Mouse (Mus musculus) forebrain, embryonic 11.5 days (tissue): Measurements from ENCODE around the gene Fdxr. TPM values are rescaled to one million over a fixed set of nuclear protein-coding genes. Genes with fewer than 3 reads are reported as not detected.

Experiments
- ATAC-seq: fragments of 200-750 bp; cut with Nextera tagmentation; replicated peaks from 2 replicates; pipeline ENCODE4 v1.8.0; 2017; ENCODE audit warnings: moderate TSS enrichment; ENCODE audit not compliant: low FRiP score
- DNase-seq: peaks from one replicate; pipeline ENCODE4 v3.0.0-alpha.2; 2017; ENCODE audit warnings: low spot score
- H3K27ac ChIP-seq: fragments of 300-500 bp; sonication (generic); 2 replicates; pipeline ENCODE4 v1.5.1; 2014; ENCODE audit warnings: low read depth, low read length
- H3K27me3 ChIP-seq: fragments of 300-500 bp; sonication (generic); 2 replicates; pipeline ENCODE4 v1.6.1; 2014; ENCODE audit warnings: mild to moderate bottlenecking, low read length, mixed read lengths; ENCODE audit not compliant: control insufficient read depth, insufficient read depth
- H3K36me3 ChIP-seq: fragments of 300-500 bp; sonication (generic); 2 replicates; pipeline ENCODE4 v1.6.1; 2014; ENCODE audit warnings: mild to moderate bottlenecking, low read length, moderate library complexity, mixed read lengths; ENCODE audit not compliant: control insufficient read depth, insufficient read depth
- H3K4me1 ChIP-seq: fragments of 300-500 bp; sonication (generic); replicated peaks from 2 replicates; pipeline ENCODE4 v1.6.1; 2014; ENCODE audit warnings: low read length, mixed read lengths; ENCODE audit not compliant: control insufficient read depth, insufficient read depth
- H3K4me2 ChIP-seq: fragments of 300-500 bp; sonication (generic); 2 replicates; pipeline ENCODE4 v1.6.1; 2014; ENCODE audit warnings: low read depth, mild to moderate bottlenecking, low read length, moderate library complexity, mixed read lengths; ENCODE audit not compliant: severe bottlenecking
- H3K4me3 ChIP-seq: fragments of 300-500 bp; sonication (generic); 2 replicates; pipeline ENCODE4 v1.5.1; 2014; ENCODE audit warnings: low read depth, low read length
- H3K9ac ChIP-seq: fragments of 300-500 bp; sonication (generic); 2 replicates; pipeline ENCODE4 v1.6.1; 2014; ENCODE audit warnings: low read length
- H3K9me3 ChIP-seq: fragments of 300-500 bp; sonication (generic); 2 replicates; pipeline ENCODE4 v1.6.1; 2016; ENCODE audit warnings: low read length, mixed read lengths; ENCODE audit not compliant: control insufficient read depth
- WGBS: fragments of 180-500 bp; shearing (Covaris S2); extraction: QIAGEN DNeasy Blood & Tissue Kit; methylation state at CpG from one replicate; pipeline ENCODE4 v1.1.7; 2014; 5-methylcytosine and 5-hydroxymethylcytosine counted together
- polyA plus RNA-seq: library from polyadenylated mRNA; unstranded; fragments of >200 nt; fragmentation: Nextera tagmentation; extraction: Ambion mirVana; gene quantifications from 2 replicates; pipeline ENCODE4 v1.2.1, GENCODE M21; 2014

The Fdxr gene
- polyA plus RNA-seq, 1 experiment from 2014 or later = 13.8 TPM

DNA sequence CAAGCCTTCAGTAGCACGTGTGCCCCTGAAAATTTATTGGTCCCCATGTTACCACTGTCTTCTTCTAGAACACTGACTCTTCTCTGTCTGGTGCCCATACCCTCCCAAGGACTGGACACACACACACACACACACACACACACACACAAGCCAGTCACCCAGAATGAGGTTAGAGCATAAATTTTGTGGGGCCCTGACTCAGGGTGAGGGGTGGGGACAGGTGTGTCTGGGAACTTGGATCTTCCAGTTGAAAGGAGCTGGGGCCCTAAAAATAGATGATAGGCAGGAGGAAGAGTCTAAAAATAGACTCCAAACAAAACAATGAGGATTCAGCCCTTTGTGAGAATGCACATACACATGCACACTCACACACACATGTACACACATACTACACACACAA, 31.9 kb upstream of the Fdxr start:
- no peak overlapping the region for H3K4me3 ChIP-seq
- no peak for ATAC-seq
- H3K9ac ChIP-seq = no peak overlapping the region
- WGBS = 71% methylated on average over 1 of the region's 1 CpGs
- no peak overlapping the region for H3K4me2 ChIP-seq
- H3K27me3 ChIP-seq = no peaks in the 10 kb centered on the region
- H3K36me3 ChIP-seq = no peaks in the 10 kb centered on the region
- no peaks in the 10 kb centered on the region for H3K9me3 ChIP-seq
- no peak overlapping the region for H3K27ac ChIP-seq
- DNase-seq = no peak
- peaks cover 4% of the 10 kb centered on the region; the same call in 1 of the 2 replicates for H3K4me1 ChIP-seq

DNA sequence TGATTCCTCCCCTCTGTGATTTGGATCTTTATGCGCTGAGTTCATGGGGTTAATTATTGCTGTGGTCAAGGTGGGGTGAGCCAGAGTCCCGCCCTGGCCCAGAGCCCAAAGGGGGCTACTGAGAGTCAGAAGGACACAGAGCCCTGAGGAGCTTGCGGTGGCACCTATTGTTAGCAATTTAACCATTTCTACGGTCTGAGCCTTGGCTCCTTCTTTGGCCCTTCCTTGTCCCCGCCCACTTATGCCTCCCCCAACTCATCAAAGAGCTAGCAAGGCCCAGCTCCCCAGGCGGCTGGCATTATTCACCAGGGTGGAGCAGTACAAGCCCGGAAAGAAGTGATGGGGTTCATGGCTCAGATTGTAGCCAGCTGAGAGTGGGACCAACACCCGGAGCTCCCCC, 30.0 kb upstream of the Fdxr start, which contains the start of gene Otop2:
Gene Otop2 (plus strand): TSS at position 301 of the 400 bp plus-strand sequence.
- 16% methylated on average over 8 of the region's 8 CpGs for WGBS
- ATAC-seq = no peak
- 0 out of 2 replicates have a peak within 1 kb of the TSS, but pooled peaks have one; percentile 6 for H3K9ac ChIP-seq

DNA sequence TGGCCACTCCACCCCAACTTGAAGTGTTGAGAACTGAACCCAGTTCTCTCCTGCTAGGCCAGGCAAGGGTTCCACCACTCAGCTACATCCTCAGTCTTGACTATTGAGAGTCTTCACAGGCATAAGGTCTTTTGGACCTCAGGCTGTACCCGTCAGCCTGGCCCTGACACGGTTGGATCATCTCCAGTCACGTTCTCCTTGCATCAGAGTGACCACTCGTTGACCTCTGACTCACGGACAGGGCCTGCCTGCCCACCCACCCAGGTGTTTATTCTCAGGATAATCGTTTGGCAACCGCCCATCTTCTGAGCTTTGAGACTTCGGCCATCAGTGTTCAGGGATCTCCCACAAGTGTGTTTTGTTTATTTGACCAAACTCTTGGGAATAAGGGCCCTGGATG, 26.3 kb upstream of the Fdxr start:
- no peak for DNase-seq
- Histone ChIP-seq H3K36me3 (no peaks in the 10 kb centered on the region), H3K27me3 (no peaks in the 10 kb centered on the region; the same call in 1 of the 2 replicates), H3K4me3 (no peak overlapping the region), H3K4me1 (peaks cover 4% of the 10 kb centered on the region; the same call in 1 of the 2 replicates), H3K9ac (no peak overlapping the region), H3K4me2 (no peak overlapping the region), H3K27ac (no peak overlapping the region), H3K9me3 (no peaks in the 10 kb centered on the region)
- 80% methylated on average over 8 of the region's 8 CpGs for WGBS
- no peak for ATAC-seq

More for the DNA sequence above, 30.0 kb upstream of the Fdxr start, which contains the start of gene Otop2:
- Histone ChIP-seq H3K36me3 (no peaks in the 10 kb centered on the region), H3K4me2 (no peak within 1 kb of the TSS), H3K27ac (no peak within 1 kb of the TSS), H3K4me3 (no peak within 1 kb of the TSS), H3K9me3 (no peaks in the 10 kb centered on the region), H3K4me1 (peaks cover 4% of the 10 kb centered on the region; the same call in 1 of the 2 replicates), H3K27me3 (no peaks in the 10 kb centered on the region)
- DNase-seq = no peak

DNA sequence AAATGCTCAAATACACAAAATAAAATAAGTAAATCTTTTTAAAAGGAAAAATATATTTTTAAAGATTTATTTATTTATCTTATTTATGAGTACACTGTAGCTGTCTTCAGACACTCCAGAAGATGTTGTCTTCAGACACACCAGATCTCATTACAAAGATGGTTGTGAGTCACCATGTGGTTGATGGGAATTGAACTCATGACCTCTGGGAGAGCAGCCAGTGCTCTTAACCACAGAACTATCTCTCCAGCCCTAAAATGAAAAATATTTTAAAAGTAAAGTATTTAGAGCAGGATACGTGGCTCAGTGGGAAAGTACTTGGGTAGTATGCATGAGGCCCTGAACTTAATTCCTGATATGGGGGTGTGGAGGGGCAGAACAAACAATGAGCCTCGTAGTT, 24.5 kb upstream of the Fdxr start:
- Histone ChIP-seq H3K4me3 (no peak overlapping the region), H3K36me3 (no peaks in the 10 kb centered on the region), H3K4me1 (no peaks in the 10 kb centered on the region), H3K9ac (no peak overlapping the region), H3K27me3 (peaks cover 3% of the 10 kb centered on the region; the same call in 1 of the 2 replicates), H3K9me3 (no peaks in the 10 kb centered on the region), H3K4me2 (no peak overlapping the region), H3K27ac (no peak overlapping the region)
- DNase-seq = no peak
- no peak for ATAC-seq
- WGBS = 89% methylated on average over 2 of the region's 2 CpGs

DNA sequence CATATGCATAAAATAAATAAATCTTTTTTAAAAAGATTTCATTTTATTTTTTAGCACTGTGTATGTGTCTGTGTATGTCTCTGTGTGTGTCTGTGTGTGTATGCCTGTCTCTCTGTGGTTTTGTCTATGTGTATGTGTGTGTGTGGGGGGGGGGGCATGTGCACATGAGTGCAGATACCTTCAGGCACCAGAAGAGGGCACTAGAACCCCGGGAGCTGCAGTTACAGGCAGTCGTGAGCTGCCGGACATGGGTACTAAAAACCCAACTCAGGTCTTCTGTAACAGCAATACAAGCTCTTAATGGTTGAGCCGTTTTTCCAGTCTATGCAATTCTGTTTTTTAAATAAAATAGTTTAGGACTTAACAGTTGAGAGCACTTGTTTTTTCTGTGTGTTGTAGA, 23.9 kb upstream of the Fdxr start:
- H3K9me3 ChIP-seq = no peaks in the 10 kb centered on the region
- WGBS = 84% methylated on average over 4 of the region's 4 CpGs

DNA sequence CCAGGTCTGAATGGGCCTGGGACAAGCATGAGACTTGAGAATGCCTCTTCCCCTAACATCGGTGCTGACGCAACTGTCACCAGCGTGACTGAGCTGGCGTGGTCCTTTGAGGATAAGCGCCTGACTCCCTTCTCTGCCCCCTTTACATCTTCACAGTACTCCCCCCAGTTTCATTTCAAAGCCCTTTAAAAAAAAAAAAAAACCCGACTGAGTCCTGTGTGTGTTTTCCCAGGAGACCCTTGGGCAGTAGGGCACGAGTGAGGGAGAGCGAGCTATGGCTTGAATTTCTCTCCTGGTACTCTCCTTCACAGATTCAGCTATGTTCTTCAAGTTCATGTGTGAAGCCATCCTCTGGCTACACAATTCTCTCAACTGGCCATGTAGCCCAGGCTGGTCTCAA, 21.3 kb upstream of the Fdxr start:
- no peak overlapping the region for H3K4me2 ChIP-seq

More for the DNA sequence above, 23.9 kb upstream of the Fdxr start:
- Histone ChIP-seq H3K4me3 (no peak overlapping the region), H3K4me2 (no peak overlapping the region), H3K27me3 (peaks cover 3% of the 10 kb centered on the region; the same call in 1 of the 2 replicates), H3K27ac (no peak overlapping the region), H3K4me1 (no peaks in the 10 kb centered on the region), H3K9ac (no peak overlapping the region), H3K36me3 (no peaks in the 10 kb centered on the region)
- DNase-seq (no peak), ATAC-seq (no peak)

DNA sequence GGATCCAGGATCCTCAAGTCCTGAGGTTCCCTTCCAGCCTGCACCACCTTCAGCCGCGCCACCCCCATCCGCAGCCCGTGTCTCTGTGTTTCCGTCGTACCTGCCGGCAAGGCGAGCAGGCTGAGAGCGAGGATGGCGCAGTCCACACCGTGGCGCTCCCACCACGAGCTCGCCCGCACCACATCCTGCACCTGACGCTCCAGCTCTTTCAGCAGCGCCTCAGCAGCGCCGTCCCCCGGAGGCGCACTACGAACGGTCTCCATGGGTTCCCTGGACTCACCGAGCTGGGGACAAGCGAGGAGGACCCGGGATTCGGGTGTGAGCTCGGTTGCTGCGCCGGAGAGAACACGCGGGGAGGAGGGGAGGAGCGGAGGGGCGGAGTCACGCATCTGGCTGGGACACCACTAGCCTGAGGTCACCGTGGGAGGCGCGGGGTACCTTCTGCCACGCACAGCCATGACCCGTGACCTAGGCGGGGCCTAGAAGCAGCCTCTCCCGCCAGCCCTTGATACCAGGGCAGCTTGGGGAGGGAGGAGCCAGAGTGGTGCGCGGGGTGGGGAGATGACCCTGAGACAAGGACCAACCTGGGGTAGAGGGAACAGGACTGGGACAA, 20.5 kb upstream of the Fdxr start, which contains the start of gene Fads6:
Gene Fads6 (minus strand): TSS at position 450 of the 613 bp plus-strand sequence.
- WGBS = 1% methylated on average over 44 of the region's 44 CpGs
- DNase-seq (peak; percentile 77), ATAC-seq (peak; percentile 67)
- peak within 1 kb of the TSS; percentile 80 for H3K4me2 ChIP-seq
- H3K27ac ChIP-seq = no peak within 1 kb of the TSS
- H3K36me3 ChIP-seq = no peaks in the 10 kb centered on the region
- H3K9ac ChIP-seq = peak within 1 kb of the TSS; percentile 53
- H3K4me1 ChIP-seq = no peaks in the 10 kb centered on the region; the same call in 1 of the 2 replicates
- H3K27me3 ChIP-seq = peaks cover 3% of the 10 kb centered on the region; the same call in 1 of the 2 replicates
- H3K4me3 ChIP-seq = peak within 1 kb of the TSS; percentile 36
- H3K9me3 ChIP-seq = no peaks in the 10 kb centered on the region

More for the DNA sequence above, 21.3 kb upstream of the Fdxr start:
- H3K27ac ChIP-seq = no peak overlapping the region
- no peaks in the 10 kb centered on the region for H3K9me3 ChIP-seq
- H3K9ac ChIP-seq = no peak overlapping the region
- H3K4me1 ChIP-seq = no peaks in the 10 kb centered on the region
- ATAC-seq = no peak
- 65% methylated on average over 8 of the region's 8 CpGs for WGBS
- H3K36me3 ChIP-seq = no peaks in the 10 kb centered on the region
- H3K4me3 ChIP-seq = no peak overlapping the region
- H3K27me3 ChIP-seq = peaks cover 3% of the 10 kb centered on the region; the same call in 1 of the 2 replicates
- no peak for DNase-seq

DNA sequence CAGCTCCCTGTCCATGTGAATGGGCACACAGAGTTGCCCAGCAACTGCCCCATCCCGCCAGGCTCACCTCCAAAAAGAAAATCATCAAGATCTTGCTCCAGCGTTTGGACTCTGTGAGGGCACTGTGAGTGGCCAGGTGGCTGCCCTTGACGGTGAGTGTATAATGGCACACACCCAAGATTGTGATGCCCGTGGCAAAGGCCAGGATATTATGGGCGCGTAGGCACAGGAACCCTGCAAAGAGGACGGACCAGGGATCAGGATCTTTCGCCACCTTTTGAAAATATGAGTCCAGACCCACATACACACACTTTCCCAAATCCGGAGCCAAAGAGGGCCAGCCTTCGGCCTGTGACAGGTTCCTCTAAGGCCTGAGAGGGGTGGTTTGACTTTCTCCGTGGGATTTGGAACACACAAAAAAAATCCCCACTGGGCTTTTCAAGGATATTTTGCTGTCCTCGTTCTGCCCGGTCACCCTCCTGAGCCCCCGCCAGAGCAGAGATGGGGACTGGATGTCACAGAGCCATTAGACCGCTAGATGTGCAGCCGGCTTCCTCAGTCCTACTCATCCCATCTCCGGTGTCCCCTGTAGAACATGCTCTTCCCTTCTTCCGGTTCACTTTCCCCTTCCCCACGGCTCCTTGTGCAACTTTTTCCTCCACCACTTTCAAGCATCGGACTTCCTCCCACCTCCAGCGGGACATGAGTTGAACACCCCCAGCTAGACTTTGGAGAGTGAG, 19.8 kb upstream of the Fdxr start:
- Histone ChIP-seq H3K9ac (peak overlapping the region; percentile 53), H3K9me3 (no peaks in the 10 kb centered on the region), H3K4me3 (peak overlapping the region; percentile 36), H3K4me2 (peak overlapping the region; percentile 80), H3K27ac (no peak overlapping the region), H3K27me3 (peaks cover 3% of the 10 kb centered on the region; the same call in 1 of the 2 replicates), H3K4me1 (no peaks in the 10 kb centered on the region; the same call in 1 of the 2 replicates), H3K36me3 (no peaks in the 10 kb centered on the region)
- no peak for ATAC-seq
- WGBS = 50% methylated on average over 21 of the region's 21 CpGs
- DNase-seq = no peak
